Mouse (Mus musculus) forebrain, postnatal 0 days (tissue): ENCODE measurements around the gene Dnajc15. TPM values are rescaled to one million over a fixed set of nuclear protein-coding genes. Genes with fewer than 3 reads are reported as not detected.

Experiments
- ATAC-seq: fragments of 200-750 bp; cut with Nextera tagmentation; 2 replicates; pipeline ENCODE4 v1.8.0; 2017; ENCODE audit warnings: mild to moderate bottlenecking, moderate library complexity
- DNase-seq: peaks from one replicate; pipeline ENCODE4 v3.0.0-alpha.2; 2015
- H3K27ac ChIP-seq: fragments of 300-500 bp; sonication (generic); 2 replicates; pipeline ENCODE4 v1.5.1; 2014; ENCODE audit warnings: low read depth, mild to moderate bottlenecking, antibody characterized with exemption, low read length, moderate library complexity, mixed read lengths
- H3K27me3 ChIP-seq: fragments of 300-500 bp; sonication (generic); 2 replicates; pipeline ENCODE4 v1.6.1; 2014; ENCODE audit warnings: mild to moderate bottlenecking, low read length, mixed read lengths; ENCODE audit not compliant: insufficient read depth
- H3K36me3 ChIP-seq: fragments of 300-500 bp; sonication (generic); 2 replicates; pipeline ENCODE4 v1.6.1; 2014; ENCODE audit warnings: mild to moderate bottlenecking, moderate library complexity; ENCODE audit not compliant: insufficient read depth
- H3K4me1 ChIP-seq: fragments of 300-500 bp; sonication (generic); 2 replicates; pipeline ENCODE4 v1.6.1; 2014; ENCODE audit warnings: antibody characterized with exemption; ENCODE audit not compliant: insufficient read depth
- H3K4me2 ChIP-seq: fragments of 300-500 bp; sonication (generic); 2 replicates; pipeline ENCODE4 v1.6.1; 2014; ENCODE audit warnings: low read depth, mild to moderate bottlenecking, moderate library complexity
- H3K4me3 ChIP-seq: fragments of 300-500 bp; sonication (generic); 2 replicates; pipeline ENCODE4 v1.5.1; 2014; ENCODE audit warnings: low read depth, low read length, mixed read lengths
- H3K9ac ChIP-seq: fragments of 300-500 bp; sonication (generic); 2 replicates; pipeline ENCODE4 v1.6.1; 2014; ENCODE audit warnings: mild to moderate bottlenecking
- H3K9me3 ChIP-seq: fragments of 300-500 bp; sonication (generic); 2 replicates; pipeline ENCODE4 v1.6.1; 2016; ENCODE audit warnings: low read length
- CTCF ChIP-seq: sonication (generic); IDR thresholded peaks from 2 replicates; pipeline ENCODE4 v1.5.1; 2016; ENCODE audit warnings: antibody characterized with exemption, control low read depth, low read depth
- WGBS: fragments of 180-500 bp; shearing (Covaris S2); extraction: QIAGEN DNeasy Blood & Tissue Kit; methylation state at CpG from one replicate; pipeline ENCODE4 v1.1.7; 2014; 5-methylcytosine and 5-hydroxymethylcytosine counted together
- polyA plus RNA-seq: library from polyadenylated mRNA; unstranded; fragments of >200 nt; fragmentation: Nextera tagmentation; extraction: Ambion mirVana; gene quantifications from 2 replicates; pipeline ENCODE4 v1.2.1, GENCODE M21; 2015
- total RNA-seq: library from RNA; depleted of rRNA; stranded (reverse); fragments of >200 nt; gene quantifications from 2 replicates; pipeline ENCODE4 v1.2.3, GENCODE M21; 2014

The Dnajc15 gene
- total and polyA plus RNA-seq, 2 experiments from 2014 or later: 12.4 to 77.7 TPM

DNA sequence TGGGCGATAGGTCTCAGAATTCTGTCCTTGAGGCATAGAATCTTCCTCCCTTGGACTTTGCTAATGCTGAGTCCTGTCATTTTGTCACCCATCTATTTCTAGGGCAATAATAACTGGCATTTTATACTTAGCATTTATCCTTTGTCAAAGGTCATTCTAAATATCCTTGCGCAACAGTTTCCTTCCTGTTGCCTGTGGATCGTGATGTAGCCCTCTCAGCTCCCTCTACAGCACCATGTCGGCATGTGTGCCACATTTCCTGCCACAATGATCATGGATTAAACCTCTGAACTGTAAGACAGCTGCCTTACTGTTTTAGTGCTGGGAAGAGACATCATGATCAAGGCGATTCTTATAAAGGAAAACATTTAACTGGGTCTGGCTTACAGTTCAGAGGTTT lies 68.6 kb downstream of the Dnajc15 start:
- DNase-seq: no peak
- no peak overlapping the region for H3K27ac ChIP-seq
- no peaks in the 10 kb centered on the region for H3K36me3 ChIP-seq
- H3K4me2 ChIP-seq: no peak overlapping the region
- H3K9ac ChIP-seq: no peak overlapping the region
- no peaks in the 10 kb centered on the region for H3K27me3 ChIP-seq
- TF ChIP-seq CTCF: no peak
- no peak overlapping the region for H3K4me3 ChIP-seq
- no peaks in the 10 kb centered on the region for H3K9me3 ChIP-seq
- WGBS: 87% methylated on average over 5 of the region's 5 CpGs
- H3K4me1 ChIP-seq: peaks cover 10% of the 10 kb centered on the region
- ATAC-seq: no peak

DNA sequence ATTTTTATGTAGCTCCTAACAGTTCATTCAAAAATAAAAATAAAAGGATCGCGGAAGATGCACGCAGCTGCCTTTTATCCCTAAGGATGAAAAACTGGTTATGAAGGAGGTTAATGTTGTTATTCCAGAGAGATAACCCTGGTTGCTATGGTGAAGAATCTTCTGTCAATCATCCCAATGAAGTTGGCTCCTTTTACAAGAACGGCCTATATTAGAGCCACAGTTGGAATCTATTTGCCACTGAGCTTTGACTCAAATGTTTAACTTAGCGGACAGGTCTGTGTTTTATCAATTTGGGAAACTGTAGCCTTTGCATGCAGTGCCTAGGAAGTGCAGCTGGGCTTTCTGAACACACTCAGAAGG lies 72.7 kb downstream of the Dnajc15 start:
- no peak overlapping the region for H3K4me3 ChIP-seq
- peak overlapping the region; percentile 69 for H3K27ac ChIP-seq
- DNase-seq: peak; percentile 49
- 24% methylated on average over 5 of the region's 5 CpGs for WGBS
- H3K9me3 ChIP-seq: no peaks in the 10 kb centered on the region
- H3K27me3 ChIP-seq: no peaks in the 10 kb centered on the region
- peak; percentile 70 for ATAC-seq
- H3K36me3 ChIP-seq: no peaks in the 10 kb centered on the region
- TF ChIP-seq CTCF: no peak
- H3K4me1 ChIP-seq: peaks cover 12% of the 10 kb centered on the region
- H3K9ac ChIP-seq: 0 out of 2 replicates have a peak overlapping the region, but pooled peaks have one; percentile 10
- H3K4me2 ChIP-seq: no peak overlapping the region

DNA sequence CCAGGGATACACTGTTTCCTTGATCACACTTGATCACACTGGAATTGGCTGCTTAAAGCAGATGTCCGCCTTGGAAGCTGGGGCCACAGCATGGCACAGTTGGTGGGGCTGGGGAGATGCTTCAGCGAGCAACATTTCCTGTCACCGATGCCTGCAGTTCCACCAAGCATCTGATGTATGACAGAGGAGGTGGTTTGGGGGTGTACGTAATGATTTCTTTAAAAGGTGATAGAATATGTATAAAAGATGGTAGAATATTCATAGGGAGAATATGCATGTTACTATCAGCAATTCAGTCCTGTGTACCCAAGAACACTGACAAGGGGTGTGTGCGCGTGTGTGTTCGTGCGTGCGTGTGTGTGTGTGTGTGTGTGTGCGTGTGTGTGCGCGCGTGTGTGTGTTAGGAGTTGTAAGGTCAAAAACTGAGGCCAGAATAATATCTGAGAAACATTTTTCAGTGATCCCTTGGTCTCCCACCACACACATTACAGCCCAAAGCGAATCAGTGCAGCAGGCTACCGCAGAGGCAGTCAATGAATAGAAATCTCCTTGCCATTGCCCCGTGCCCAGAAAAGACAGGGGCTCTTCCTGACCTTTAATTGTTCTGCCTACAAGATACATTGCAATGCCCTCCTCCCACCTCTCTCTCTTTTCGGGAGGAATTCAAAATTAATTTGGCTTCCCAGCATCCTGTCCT lies 73.2 kb downstream of the Dnajc15 start:
- Histone ChIP-seq H3K9ac (0 out of 2 replicates have a peak overlapping the region, but pooled peaks have one; percentile 10), H3K4me2 (no peak overlapping the region), H3K36me3 (no peaks in the 10 kb centered on the region), H3K4me1 (peaks cover 12% of the 10 kb centered on the region), H3K9me3 (no peaks in the 10 kb centered on the region), H3K27me3 (no peaks in the 10 kb centered on the region), H3K4me3 (no peak overlapping the region), H3K27ac (peak overlapping the region; percentile 69)
- DNase-seq: no peak
- 62% methylated on average over 17 of the region's 17 CpGs for WGBS
- no peak for TF ChIP-seq CTCF
- ATAC-seq: peak; percentile 65

GRCm38 (mm10) chr14:77796506-77796905 lies 78.4 kb downstream of the Dnajc15 start:
- no peaks in the 10 kb centered on the region for H3K36me3 ChIP-seq
- H3K27ac ChIP-seq: no peak overlapping the region
- H3K9me3 ChIP-seq: no peaks in the 10 kb centered on the region
- WGBS: 58% methylated on average over 4 of the region's 4 CpGs
- H3K9ac ChIP-seq: no peak overlapping the region
- ATAC-seq (no peak), DNase-seq (no peak)
- peaks cover 3% of the 10 kb centered on the region; the same call in 1 of the 2 replicates for H3K4me1 ChIP-seq
- H3K27me3 ChIP-seq: no peaks in the 10 kb centered on the region
- no peak overlapping the region for H3K4me2 ChIP-seq
- TF ChIP-seq CTCF: no peak
- H3K4me3 ChIP-seq: no peak overlapping the region

DNA sequence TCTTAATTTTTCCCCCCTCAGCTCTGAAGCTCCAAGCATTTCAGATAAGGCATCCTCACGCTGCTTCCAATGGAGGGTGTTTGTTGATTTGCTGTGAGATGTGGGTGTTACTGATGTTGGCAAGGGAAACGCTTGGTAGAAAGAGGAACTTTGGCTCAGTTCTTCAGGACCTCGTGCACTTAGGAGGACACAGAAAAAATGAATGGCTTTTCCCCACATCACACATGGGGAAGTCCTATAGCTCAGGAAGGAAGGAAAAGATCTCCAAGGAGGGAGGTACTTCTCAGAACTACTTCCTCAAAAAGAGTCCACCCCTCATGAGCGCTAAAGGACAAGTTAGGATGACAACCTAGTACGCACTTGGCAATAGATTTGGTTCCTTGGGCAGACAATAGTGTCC lies 79.7 kb downstream of the Dnajc15 start:
- H3K9me3 ChIP-seq: no peaks in the 10 kb centered on the region
- TF ChIP-seq CTCF: no peak
- no peak overlapping the region for H3K9ac ChIP-seq
- no peaks in the 10 kb centered on the region for H3K4me1 ChIP-seq
- H3K27me3 ChIP-seq: no peaks in the 10 kb centered on the region
- no peak overlapping the region for H3K4me3 ChIP-seq
- 79% methylated on average over 5 of the region's 5 CpGs for WGBS
- DNase-seq (no peak), ATAC-seq (no peak)
- no peak overlapping the region for H3K4me2 ChIP-seq
- H3K36me3 ChIP-seq: no peaks in the 10 kb centered on the region
- H3K27ac ChIP-seq: no peak overlapping the region

GRCm38 (mm10) chr14:77794285-77794949 lies 80.5 kb downstream of the Dnajc15 start:
- ATAC-seq (no peak), DNase-seq (no peak)
- WGBS: 62% methylated on average over 7 of the region's 7 CpGs

GRCm38 (mm10) chr14:77792998-77793397 lies 81.9 kb downstream of the Dnajc15 start:
- no peak for TF ChIP-seq CTCF
- DNase-seq (no peak), ATAC-seq (no peak)
- no peaks in the 10 kb centered on the region for H3K9me3 ChIP-seq
- H3K4me1 ChIP-seq: no peaks in the 10 kb centered on the region
- WGBS: 78% methylated on average over 6 of the region's 6 CpGs
- no peak overlapping the region for H3K4me2 ChIP-seq
- no peak overlapping the region for H3K9ac ChIP-seq
- H3K36me3 ChIP-seq: no peaks in the 10 kb centered on the region
- no peak overlapping the region for H3K27ac ChIP-seq
- no peaks in the 10 kb centered on the region for H3K27me3 ChIP-seq
- no peak overlapping the region for H3K4me3 ChIP-seq

More at GRCm38 (mm10) chr14:77794285-77794949, 80.5 kb downstream of the Dnajc15 start:
- Histone ChIP-seq H3K27me3 (no peaks in the 10 kb centered on the region), H3K9ac (no peak overlapping the region), H3K4me1 (no peaks in the 10 kb centered on the region), H3K36me3 (no peaks in the 10 kb centered on the region), H3K27ac (no peak overlapping the region), H3K4me3 (no peak overlapping the region), H3K4me2 (no peak overlapping the region), H3K9me3 (no peaks in the 10 kb centered on the region)
- TF ChIP-seq CTCF: no peak
